Mouse (Mus musculus) heart, adult 2 months (tissue): ENCODE results near the gene Fgf11.

Source experiments
- CTCF ChIP-seq: fragments of 200-600 bp; IDR thresholded peaks from 2 replicates; pipeline ENCODE4 v1.8.1; 2022; ENCODE audit warnings: antibody characterized with exemption, mild to moderate bottlenecking, moderate library complexity
- EP300 ChIP-seq: fragments of 200-500 bp; IDR thresholded peaks from 2 replicates; pipeline ENCODE4 v1.6.1; 2011; ENCODE audit warnings: low read depth, low read length, control low read depth; ENCODE audit not compliant: insufficient read depth
- POLR2A ChIP-seq: fragments of 200-500 bp; IDR thresholded peaks from 2 replicates; pipeline ENCODE4 v1.6.1; 2011; ENCODE audit warnings: mild to moderate bottlenecking, low read depth, low read length, control low read depth; ENCODE audit not compliant: insufficient read depth

DNA sequence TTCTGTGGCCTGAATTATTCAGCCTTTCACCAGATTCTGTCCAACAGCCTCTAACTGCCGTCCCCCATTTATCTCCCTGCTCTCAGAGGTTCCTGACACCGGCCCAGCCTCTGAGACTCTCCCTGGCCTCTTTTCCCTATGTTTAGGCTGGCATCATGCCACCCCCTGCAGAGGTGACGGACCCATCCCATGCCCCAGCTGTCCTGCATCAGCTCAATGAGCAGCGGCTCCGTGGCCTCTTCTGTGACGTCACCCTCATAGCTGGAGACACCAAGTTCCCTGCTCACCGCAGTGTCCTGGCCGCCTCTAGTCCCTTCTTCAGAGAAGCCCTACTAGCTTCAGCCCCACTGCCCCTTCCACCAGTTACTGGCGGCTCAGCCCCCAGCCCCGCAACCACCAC lies 25.9 kb downstream of the Fgf11 start:
- no peak for TF ChIP-seq EP300
- TF ChIP-seq POLR2A, result no peak
- TF ChIP-seq CTCF, result no peak
